Mouse (Mus musculus) ES-Bruce4 (cell line): ENCODE results near the gene Ugt1a6a.
"Not testable (repeated sequence)": the region's sequence is repeated elsewhere in the genome, so short reads cannot be mapped to it uniquely, and the experiment has no call there.

Experiments
- CTCF ChIP-seq: IDR thresholded peaks from one replicate; pipeline ENCODE4 v1.8.1; 2011; ENCODE audit warnings: low read depth, low read length
- POLR2A ChIP-seq: IDR thresholded peaks from one replicate; pipeline ENCODE4 v1.8.1; 2011; ENCODE audit warnings: low read length; ENCODE audit not compliant: insufficient read depth

DNA sequence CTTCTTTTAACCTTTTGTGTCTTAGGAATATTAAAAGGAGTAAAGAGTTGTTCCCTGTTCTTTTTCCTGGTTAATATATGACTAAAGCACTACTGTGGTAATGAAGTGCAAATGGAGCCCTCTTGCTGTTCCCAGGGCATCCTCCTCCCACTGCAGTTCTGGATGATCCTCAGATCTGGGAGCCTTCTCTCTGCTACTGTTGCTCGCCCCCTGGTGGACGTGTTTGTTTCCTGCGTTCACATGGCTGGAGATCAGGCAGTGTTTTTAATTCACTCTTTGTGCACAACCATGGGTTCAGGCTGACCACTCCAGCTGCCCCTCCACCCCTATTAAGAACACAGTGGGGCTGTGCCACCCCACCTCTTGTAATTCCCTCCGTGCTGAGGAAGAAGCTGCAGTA lies 14.1 kb upstream of the Ugt1a6a start:
- TF ChIP-seq POLR2A: not testable (repeated sequence)
- TF ChIP-seq CTCF: peak; percentile 3
